Mouse (Mus musculus) small intestine, adult 2 months (tissue): ENCODE measurements around the gene Kcnip1.

Experiments
- CTCF ChIP-seq: fragments of 200-500 bp; IDR thresholded peaks from 2 replicates; pipeline ENCODE4 v1.5.1; 2012; ENCODE audit warnings: low read depth, mild to moderate bottlenecking, control low read depth, inconsistent platforms, low read length, moderate library complexity, mixed read lengths; ENCODE audit not compliant: insufficient replicate concordance, insufficient read length; ENCODE audit errors: extremely low read depth
- POLR2A ChIP-seq: fragments of 200-500 bp; IDR thresholded peaks from 2 replicates; pipeline ENCODE4 v1.6.1; 2012; ENCODE audit warnings: low read depth, mild to moderate bottlenecking, control low read depth, inconsistent platforms, low read length, moderate library complexity

GRCm38 (mm10) chr11:33848685-33849084, 144.3 kb downstream of the Kcnip1 start:
- TF ChIP-seq CTCF (no peak), POLR2A (no peak)
